Mouse (Mus musculus) spleen, adult 2 months (tissue): Measurements from ENCODE around the gene Ctsc.

Experiments used
- CTCF ChIP-seq: fragments of 200-500 bp; IDR thresholded peaks from 2 replicates; pipeline ENCODE4 v1.5.1; 2011; ENCODE audit warnings: mild to moderate bottlenecking, inconsistent platforms; ENCODE audit not compliant: insufficient read depth, insufficient read length, insufficient replicate concordance; ENCODE audit errors: extremely low read depth
- POLR2A ChIP-seq: fragments of 200-500 bp; IDR thresholded peaks from 2 replicates; pipeline ENCODE4 v1.6.1; 2011; ENCODE audit warnings: low read depth, low read length, inconsistent platforms

- TF ChIP-seq CTCF = no peak
- no peak for TF ChIP-seq POLR2A
Observed at GRCm38 (mm10) chr7:88252129-88252528, 25.8 kb upstream of the Ctsc start.
